Mouse (Mus musculus) midbrain, embryonic 10.5 days (tissue): Measurements from ENCODE around the gene Hspb8. TPM values are rescaled to one million over a fixed set of nuclear protein-coding genes. Genes with fewer than 3 reads are reported as not detected.
A peak's percentile ranks its signal among the peaks of the same experiment; 100 is the strongest.

Experiments
- DNase-seq: peaks from one replicate; pipeline ENCODE4 v3.0.0-alpha.2; 2017; ENCODE audit warnings: low spot score
- H3K27ac ChIP-seq: fragments of 300-500 bp; sonication (generic); replicated peaks from 2 replicates; pipeline ENCODE4 v1.5.1; 2016; ENCODE audit warnings: mild to moderate bottlenecking
- H3K27me3 ChIP-seq: fragments of 300-500 bp; sonication (generic); 2 replicates; pipeline ENCODE4 v1.6.1; 2016; ENCODE audit warnings: low read depth, mild to moderate bottlenecking; ENCODE audit not compliant: poor library complexity, severe bottlenecking
- H3K36me3 ChIP-seq: fragments of 300-500 bp; sonication (generic); 2 replicates; pipeline ENCODE4 v1.6.1; 2016; ENCODE audit warnings: mild to moderate bottlenecking, moderate library complexity
- H3K4me1 ChIP-seq: fragments of 300-500 bp; sonication (generic); 2 replicates; pipeline ENCODE4 v1.6.1; 2016
- H3K4me3 ChIP-seq: fragments of 300-500 bp; sonication (generic); 2 replicates; pipeline ENCODE4 v1.5.1; 2016; ENCODE audit warnings: mild to moderate bottlenecking, moderate library complexity
- H3K9me3 ChIP-seq: fragments of 300-500 bp; sonication (generic); replicated peaks from 2 replicates; pipeline ENCODE4 v1.6.1; 2016; ENCODE audit warnings: mild to moderate bottlenecking
- WGBS: fragments of 180-500 bp; shearing (Covaris S2); methylation state at CpG from one replicate; pipeline ENCODE4 v1.1.7; 2016; 5-methylcytosine and 5-hydroxymethylcytosine counted together
- polyA plus RNA-seq: library from polyadenylated mRNA; unstranded; fragments of >200 nt; fragmentation: Nextera tagmentation; extraction: Ambion mirVana; gene quantifications from 2 replicates; pipeline ENCODE4 v1.2.1, GENCODE M21; 2016

Hspb8 gene
- polyA plus RNA-seq, 1 experiment from 2014 or later, result 6.9 TPM

- H3K9me3 ChIP-seq, result no peaks in the 10 kb centered on the region
- WGBS, result 85% methylated on average over 8 of the region's 8 CpGs
- no peaks in the 10 kb centered on the region for H3K36me3 ChIP-seq
- peaks cover 41% of the 10 kb centered on the region for H3K4me1 ChIP-seq
- DNase-seq, result no peak
- no peak overlapping the region for H3K27ac ChIP-seq
- H3K27me3 ChIP-seq, result peaks cover 24% of the 10 kb centered on the region
- no peak overlapping the region for H3K4me3 ChIP-seq
Observed at GRCm38 (mm10) chr5:116423746-116424145, 1.1 kb upstream of the Hspb8 start.

- no peak for DNase-seq
- WGBS, result 57% methylated on average over 22 of the region's 22 CpGs
- no peaks in the 10 kb centered on the region for H3K36me3 ChIP-seq
- H3K4me3 ChIP-seq, result peak overlapping the region; percentile 52
- peak overlapping the region; percentile 80 for H3K27ac ChIP-seq
- H3K27me3 ChIP-seq, result peaks cover 24% of the 10 kb centered on the region
- H3K4me1 ChIP-seq, result peaks cover 52% of the 10 kb centered on the region
- no peaks in the 10 kb centered on the region for H3K9me3 ChIP-seq
Observed at GRCm38 (mm10) chr5:116421791-116422481, 728 bp downstream of the Hspb8 start.

GRCm38 (mm10) chr5:116420759-116421225 is 1.9 kb downstream of the Hspb8 start:
- H3K4me3 ChIP-seq, result peak overlapping the region; percentile 20; the same call in 1 of the 2 replicates
- peak overlapping the region; percentile 76 for H3K27ac ChIP-seq
- peaks cover 24% of the 10 kb centered on the region for H3K27me3 ChIP-seq
- H3K36me3 ChIP-seq, result no peaks in the 10 kb centered on the region
- no peaks in the 10 kb centered on the region for H3K9me3 ChIP-seq
- 7% methylated on average over 6 of the region's 6 CpGs for WGBS
- peaks cover 64% of the 10 kb centered on the region for H3K4me1 ChIP-seq
- peak; percentile 51 for DNase-seq

GRCm38 (mm10) chr5:116420213-116420612 is 2.5 kb downstream of the Hspb8 start:
- WGBS, result 97% methylated on average over 1 of the region's 1 CpGs
- H3K9me3 ChIP-seq, result no peaks in the 10 kb centered on the region
- peak overlapping the region; percentile 76 for H3K27ac ChIP-seq
- H3K27me3 ChIP-seq, result peaks cover 24% of the 10 kb centered on the region
- H3K4me3 ChIP-seq, result 0 out of 2 replicates have a peak overlapping the region, but pooled peaks have one; percentile 20
- DNase-seq, result no peak
- no peaks in the 10 kb centered on the region for H3K36me3 ChIP-seq
- peaks cover 69% of the 10 kb centered on the region for H3K4me1 ChIP-seq

- H3K4me1 ChIP-seq, result peaks cover 75% of the 10 kb centered on the region
- 54% methylated on average over 6 of the region's 6 CpGs for WGBS
- DNase-seq, result no peak
- peaks cover 30% of the 10 kb centered on the region for H3K27me3 ChIP-seq
- no peaks in the 10 kb centered on the region for H3K9me3 ChIP-seq
- no peak overlapping the region for H3K4me3 ChIP-seq
- no peaks in the 10 kb centered on the region for H3K36me3 ChIP-seq
- peak overlapping the region; percentile 29; the same call in 1 of the 2 replicates for H3K27ac ChIP-seq
Observed at GRCm38 (mm10) chr5:116419322-116420045, 3.2 kb downstream of the Hspb8 start.

- no peak for DNase-seq
- H3K9me3 ChIP-seq, result no peaks in the 10 kb centered on the region
- no peaks in the 10 kb centered on the region for H3K36me3 ChIP-seq
- 0 out of 2 replicates have a peak, but pooled peaks cover 11% of the 10 kb centered on the region for H3K27me3 ChIP-seq
- 8% methylated on average over 5 of the region's 5 CpGs for WGBS
- H3K27ac ChIP-seq, result peak overlapping the region; percentile 76
- no peak overlapping the region for H3K4me3 ChIP-seq
- H3K4me1 ChIP-seq, result peaks cover 80% of the 10 kb centered on the region
Observed at GRCm38 (mm10) chr5:116416208-116416607, 6.5 kb downstream of the Hspb8 start.

- DNase-seq, result peak; percentile 61
- 1% methylated on average over 16 of the region's 16 CpGs for WGBS
- H3K27me3 ChIP-seq, result 0 out of 2 replicates have a peak, but pooled peaks cover 10% of the 10 kb centered on the region
- peak overlapping the region; percentile 78 for H3K27ac ChIP-seq
- H3K4me1 ChIP-seq, result peaks cover 69% of the 10 kb centered on the region
- no peaks in the 10 kb centered on the region for H3K36me3 ChIP-seq
- H3K4me3 ChIP-seq, result peak overlapping the region; percentile 37
- no peaks in the 10 kb centered on the region for H3K9me3 ChIP-seq
Observed at GRCm38 (mm10) chr5:116409689-116410590, 12.7 kb downstream of the Hspb8 start.

- whole genome bisulfite sequencing, result 61% methylated on average over 9 of the region's 9 CpGs
- Histone ChIP-seq H3K27ac (peak overlapping the region; percentile 78), H3K9me3 (no peaks in the 10 kb centered on the region), H3K27me3 (no peaks in the 10 kb centered on the region), H3K4me1 (peaks cover 61% of the 10 kb centered on the region), H3K36me3 (no peaks in the 10 kb centered on the region), H3K4me3 (no peak overlapping the region)
- no peak for DNase-seq
Observed at GRCm38 (mm10) chr5:116408965-116409364, 13.7 kb downstream of the Hspb8 start.

- Histone ChIP-seq H3K4me3 (no peak overlapping the region), H3K4me1 (peaks cover 51% of the 10 kb centered on the region), H3K27me3 (no peaks in the 10 kb centered on the region), H3K36me3 (no peaks in the 10 kb centered on the region), H3K27ac (peak overlapping the region; percentile 14; the same call in 1 of the 2 replicates), H3K9me3 (no peaks in the 10 kb centered on the region)
- no peak for DNase-seq
- 55% methylated on average over 6 of the region's 6 CpGs for WGBS
Observed at GRCm38 (mm10) chr5:116407936-116408335, 14.7 kb downstream of the Hspb8 start.

- Histone ChIP-seq H3K27me3 (no peaks in the 10 kb centered on the region), H3K4me3 (no peak overlapping the region), H3K27ac (peak overlapping the region; percentile 14), H3K4me1 (peaks cover 47% of the 10 kb centered on the region), H3K9me3 (no peaks in the 10 kb centered on the region), H3K36me3 (no peaks in the 10 kb centered on the region)
- DNase-seq, result peak; percentile 22
- 18% methylated on average over 4 of the region's 4 CpGs for WGBS
Observed at GRCm38 (mm10) chr5:116407321-116407720, 15.3 kb downstream of the Hspb8 start.

- Histone ChIP-seq H3K9me3 (no peaks in the 10 kb centered on the region), H3K27me3 (no peaks in the 10 kb centered on the region), H3K36me3 (no peaks in the 10 kb centered on the region), H3K27ac (no peak overlapping the region), H3K4me3 (no peak overlapping the region), H3K4me1 (peaks cover 45% of the 10 kb centered on the region)
- 84% methylated on average over 3 of the region's 3 CpGs for WGBS
- DNase-seq, result no peak
Observed at GRCm38 (mm10) chr5:116406507-116406906, 16.2 kb downstream of the Hspb8 start.

GRCm38 (mm10) chr5:116405934-116406333 is 16.7 kb downstream of the Hspb8 start:
- H3K9me3 ChIP-seq, result no peaks in the 10 kb centered on the region
- no peaks in the 10 kb centered on the region for H3K36me3 ChIP-seq
- DNase-seq, result no peak
- H3K4me1 ChIP-seq, result peaks cover 43% of the 10 kb centered on the region
- no peak overlapping the region for H3K4me3 ChIP-seq
- no peaks in the 10 kb centered on the region for H3K27me3 ChIP-seq
- WGBS, result 98% methylated on average over 1 of the region's 1 CpGs
- no peak overlapping the region for H3K27ac ChIP-seq
